Mouse (Mus musculus) megakaryocyte progenitor cell, adult 5-6 weeks (primary cell): ENCODE data around the gene Hipk3. TPM values are rescaled to one million over a fixed set of nuclear protein-coding genes. Genes with fewer than 3 reads are reported as not detected.

Source experiments
- ATAC-seq: replicated peaks from 2 replicates; pipeline ENCODE4 v1.8.0; 2016; ENCODE audit warnings: mild to moderate bottlenecking, moderate TSS enrichment, inconsistent platforms; ENCODE audit not compliant: poor library complexity
- total RNA-seq, 2 experiments: library from RNA; stranded (forward) in 1 of 2; stranded (reverse) in 1 of 2; fragments of 157-497, 149-512 nt in 1 of 2; fragments of 200-1000 nt in 1 of 2; gene quantifications; 2 replicates each; pipeline versions ENCODE4 v1.2.3 to v1.2.4; 2015 to 2017

The Hipk3 gene
- total RNA-seq, 2 experiments from 2014 or later, result 36.9 to 52.1 TPM

GRCm38 (mm10) chr2:104419411-104419810 is 74.8 kb downstream of the Hipk3 start:
- ATAC-seq, result no peak

- ATAC-seq, result no peak
These were observed 81.2 kb downstream of the Hipk3 start for GRCm38 (mm10) chr2:104413011-104413410.

GRCm38 (mm10) chr2:104412496-104412895 is 81.8 kb downstream of the Hipk3 start:
- no peak for ATAC-seq

GRCm38 (mm10) chr2:104411806-104412205 is 82.4 kb downstream of the Hipk3 start:
- ATAC-seq, result no peak

GRCm38 (mm10) chr2:104410963-104411545 is 83.2 kb downstream of the Hipk3 start, which contains the start of gene D430041D05Rik:
Gene D430041D05Rik, minus strand, starts transcription at chr2:104411013.
- ATAC-seq, result no peak

GRCm38 (mm10) chr2:104409851-104410821 is 84.1 kb downstream of the Hipk3 start:
- ATAC-seq, result no peak

GRCm38 (mm10) chr2:104408351-104408750 is 85.9 kb downstream of the Hipk3 start:
- no peak for ATAC-seq

GRCm38 (mm10) chr2:104407913-104408312 is 86.3 kb downstream of the Hipk3 start:
- no peak for ATAC-seq

- ATAC-seq, result no peak
These were observed 90.2 kb downstream of the Hipk3 start for GRCm38 (mm10) chr2:104404036-104404435.

- no peak for ATAC-seq
These were observed 95.5 kb downstream of the Hipk3 start for GRCm38 (mm10) chr2:104398651-104399290.

- no peak for ATAC-seq
These were observed 98.3 kb downstream of the Hipk3 start for GRCm38 (mm10) chr2:104395961-104396360.

GRCm38 (mm10) chr2:104394769-104395168 is 99.5 kb downstream of the Hipk3 start:
- ATAC-seq, result no peak

- no peak for ATAC-seq
These were observed 101.4 kb downstream of the Hipk3 start for GRCm38 (mm10) chr2:104392700-104393312.

- ATAC-seq, result no peak
These were observed 105.0 kb downstream of the Hipk3 start for GRCm38 (mm10) chr2:104389231-104389630.

GRCm38 (mm10) chr2:104385941-104386340 is 108.3 kb downstream of the Hipk3 start:
- ATAC-seq, result no peak

- ATAC-seq, result no peak
These were observed 110.7 kb downstream of the Hipk3 start for GRCm38 (mm10) chr2:104383589-104383988.

GRCm38 (mm10) chr2:104382813-104383212 is 111.4 kb downstream of the Hipk3 start:
- ATAC-seq, result no peak

GRCm38 (mm10) chr2:104379304-104379703 is 114.9 kb downstream of the Hipk3 start:
- no peak for ATAC-seq

- ATAC-seq, result no peak
These were observed 115.5 kb downstream of the Hipk3 start for GRCm38 (mm10) chr2:104378791-104379190.

GRCm38 (mm10) chr2:104377990-104378389 is 116.3 kb downstream of the Hipk3 start:
- ATAC-seq, result no peak
